Comparison of ENCODE assay signal across 8 mouse cellular contexts in the genomic region with DNA sequence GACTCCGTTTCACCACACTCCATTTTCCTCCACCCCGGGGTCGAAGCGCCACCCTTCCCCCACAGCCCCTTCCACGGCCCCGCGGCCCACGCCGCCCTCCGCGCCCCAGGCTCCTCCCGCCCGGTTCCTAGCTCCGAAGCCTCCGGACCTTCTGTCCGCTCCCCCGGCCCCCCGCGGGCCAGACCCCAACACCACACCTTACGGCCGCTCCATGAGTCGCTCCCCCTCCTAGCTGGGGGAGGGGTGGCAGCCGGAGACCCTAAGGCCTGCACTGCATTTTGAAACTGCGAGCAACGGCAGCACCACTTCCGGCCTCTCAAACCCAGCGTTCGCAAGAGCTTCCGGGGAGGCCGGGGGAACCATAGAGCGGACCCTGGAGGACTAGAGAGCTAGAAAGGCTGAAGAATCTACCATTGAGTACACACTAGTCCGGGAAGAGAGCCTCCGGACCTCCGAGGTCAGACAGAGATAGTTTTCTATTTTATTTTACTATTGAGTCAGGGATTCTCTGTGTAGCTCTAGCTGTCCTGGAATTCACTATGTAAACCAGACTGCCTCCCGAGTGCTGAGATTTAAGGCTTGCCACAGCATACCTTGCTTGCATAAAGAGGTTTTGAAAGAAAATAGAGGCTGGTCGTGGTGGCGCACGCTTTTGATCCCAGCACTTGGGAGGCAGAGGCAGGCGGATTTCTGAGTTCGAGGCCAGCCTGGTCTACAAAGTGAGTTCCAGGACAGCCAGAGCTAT. TPM values are rescaled to one million over a fixed set of nuclear protein-coding genes. Genes with fewer than 3 reads are reported as not detected.
DNase-seq lines count a peak whose midpoint lies in the region; ATAC-seq and TF ChIP-seq lines count a peak whose summit lies in the region.

No protein-coding gene starts in this region.

- peak; percentile 97 for DNase-seq in G1E (ENCODE audit: low spot score)
- peak; percentile 85 to 89 for DNase-seq in cerebellum, adult 18-20 months
- peak; percentile 96 for DNase-seq in forebrain, postnatal 0 days
- peak; percentile 89 for DNase-seq in heart, postnatal 4 days
- peak; percentile 83 to 88 for DNase-seq in layer of hippocampus, adult 8-10 months (ENCODE audit: low spot score in 2 of 2)
- DNase-seq in ovary, adult 18-20 months (ENCODE audit: low spot score), result peak; percentile 84
- DNase-seq in thymus, postnatal 0 days (ENCODE audit: low spot score), result peak; percentile 96

- H3K36me3 ChIP-seq in G1E (replicated peaks), result peaks cover 16% of the 10 kb centered on the region
- no peaks in the 10 kb centered on the region for H3K36me3 ChIP-seq in forebrain, postnatal 0 days (ENCODE audit: insufficient read depth)
- H3K36me3 ChIP-seq in lung, embryonic 15.5 days, result no peaks in the 10 kb centered on the region

- H3K4me1 ChIP-seq in G1E (ENCODE audit: insufficient read depth, low read depth, low read length), result peaks cover 47% of the 10 kb centered on the region
- no peaks in the 10 kb centered on the region for H3K4me1 ChIP-seq in forebrain, postnatal 0 days (ENCODE audit: insufficient read depth)
- H3K4me1 ChIP-seq in lung, embryonic 15.5 days, result peaks cover 8% of the 10 kb centered on the region

- H3K27ac ChIP-seq in forebrain, postnatal 0 days (ENCODE audit: low read depth, low read length), result peak overlapping the region; percentile 94
- H3K27ac ChIP-seq in lung, embryonic 15.5 days, result peak overlapping the region; percentile 91

- no peaks in the 10 kb centered on the region for H3K9me3 ChIP-seq in G1E (replicated peaks)
- H3K9me3 ChIP-seq in forebrain, postnatal 0 days (ENCODE audit: low read length), result no peaks in the 10 kb centered on the region
- H3K9me3 ChIP-seq in lung, embryonic 15.5 days, result no peaks in the 10 kb centered on the region

- no peaks in the 10 kb centered on the region for H3K27me3 ChIP-seq in G1E (ENCODE audit: insufficient read depth, low read length)
- no peaks in the 10 kb centered on the region for H3K27me3 ChIP-seq in forebrain, postnatal 0 days (ENCODE audit: insufficient read depth, low read length)
- no peaks in the 10 kb centered on the region for H3K27me3 ChIP-seq in lung, embryonic 15.5 days

- ATAC-seq in G1E (ENCODE audit: extremely low read depth, insufficient number of reproducible peaks, low FRiP score, poor library complexity, severe bottlenecking), result peak; percentile 97
- peak; percentile 100 for ATAC-seq in forebrain, postnatal 0 days
- peak; percentile 97 for ATAC-seq in lung, embryonic 15.5 days (ENCODE audit: borderline replicate concordance, extremely low read depth, low FRiP score, low TSS enrichment)

- H3K9ac ChIP-seq in forebrain, postnatal 0 days, result peak overlapping the region; percentile 94
- peak overlapping the region; percentile 89 for H3K9ac ChIP-seq in lung, embryonic 15.5 days

- H3K4me3 ChIP-seq in G1E (ENCODE audit: low read depth, low read length), result peak overlapping the region; percentile 88
- H3K4me3 ChIP-seq in forebrain, postnatal 0 days (ENCODE audit: low read depth, low read length), result peak overlapping the region; percentile 88
- H3K4me3 ChIP-seq in lung, embryonic 15.5 days, result peak overlapping the region; percentile 90

- WGBS in forebrain, postnatal 0 days, result under 1% methylated on average over 40 of the region's 40 CpGs
- under 1% methylated on average over 40 of the region's 40 CpGs for WGBS in lung, embryonic 15.5 days

- no peak for TF ChIP-seq CTCF in G1E (IDR thresholded peaks at IDR 0.05; ENCODE audit: low read depth, low read length)
- no peak for TF ChIP-seq CTCF in forebrain, postnatal 0 days (IDR thresholded peaks at IDR 0.05; ENCODE audit: low read depth)

- peak overlapping the region; percentile 48 for H3K4me2 ChIP-seq in forebrain, postnatal 0 days (ENCODE audit: low read depth)
- peak overlapping the region; percentile 57 for H3K4me2 ChIP-seq in lung, embryonic 15.5 days

RNA-seq across cellular contexts. Expression of gene Mdm4, which starts 5.1 kb away (rescaled TPM):
- total RNA-seq in G1E (2014; fragmentation: Nextera tagmentation), result 323 and 378 TPM in 2 replicates
- total RNA-seq in G1E (2017), result 173 and 219 TPM in 2 replicates
- polyA plus RNA-seq in G1E (2012), result 76.1 and 87.3 TPM in 2 replicates
- 60.4 and 74.8 TPM in 2 replicates for total RNA-seq in forebrain, postnatal 0 days (2014; rRNA removed)
- 22.2 and 27.4 TPM in 2 replicates for polyA plus RNA-seq in forebrain, postnatal 0 days (2015; fragmentation: Nextera tagmentation; extraction: Ambion mirVana)
- total RNA-seq in heart, postnatal 4 days (2021), result 10 to 100 TPM; 55.1 to 59.8 TPM
- 100 to 1,000 TPM in 1 of 4 experiments, 10 to 100 TPM in 3; 86.9 to 117 (median 95.4) TPM for total RNA-seq in layer of hippocampus, adult 8-10 months (2022)
- polyA plus RNA-seq in lung, embryonic 15.5 days (2015; fragmentation: Nextera tagmentation; extraction: Ambion mirVana), result 33.3 and 36.7 TPM in 2 replicates
- polyA plus RNA-seq in thymus, postnatal 0 days (2015; fragmentation: Nextera tagmentation; extraction: Ambion mirVana), result 32.9 and 36.9 TPM in 2 replicates

RNA-seq across cellular contexts. Expression of gene Pik3c2b, which starts 20.2 kb away (rescaled TPM):
- total RNA-seq in G1E (2014; fragmentation: Nextera tagmentation) (not detected in 2 replicates), G1E (2017) (0.12 and 0.27 TPM in 2 replicates)
- not detected in 2 replicates for polyA plus RNA-seq in G1E (2012)
- 17.1 and 18.3 TPM in 2 replicates for total RNA-seq in forebrain, postnatal 0 days (2014; rRNA removed)
- 5.7 and 7.2 TPM in 2 replicates for polyA plus RNA-seq in forebrain, postnatal 0 days (2015; fragmentation: Nextera tagmentation; extraction: Ambion mirVana)
- total RNA-seq in heart, postnatal 4 days (2021), result 10 to 100 TPM; 29.8 to 30.8 TPM
- total RNA-seq in layer of hippocampus, adult 8-10 months (2022), result 10 to 100 TPM; 15.9 to 17.6 (median 16.4) TPM
- polyA plus RNA-seq in lung, embryonic 15.5 days (2015; fragmentation: Nextera tagmentation; extraction: Ambion mirVana), result 6.0 and 6.1 TPM in 2 replicates
- polyA plus RNA-seq in thymus, postnatal 0 days (2015; fragmentation: Nextera tagmentation; extraction: Ambion mirVana), result 2.1 and 2.6 TPM in 2 replicates

Comparison
In these comparisons a context has a peak if more than half of its experiments do, and no peak if none do; other contexts are left out.
1. Peak in every context shown above with its lines: DNase-seq, ATAC-seq, H3K4me3 ChIP-seq and H3K27ac ChIP-seq.
2. RNA of gene Pik3c2b, which starts 20.2 kb away (total RNA-seq): 29.8 to 30.8 TPM in heart, postnatal 4 days, 17.1 to 18.3 TPM in forebrain, postnatal 0 days and 15.9 to 17.6 TPM in layer of hippocampus, adult 8-10 months; 0.12 to 0.27 TPM in G1E; every median in the first group is over 10 times any median in the second.